Mouse (Mus musculus): ENCODE results near the gene Bend4. TPM values are rescaled to one million over a fixed set of nuclear protein-coding genes. Genes with fewer than 3 reads are reported as not detected.

The Bend4 gene
- total RNA-seq, 2 experiments from 2014 or later = 4.6 TPM

DNA sequence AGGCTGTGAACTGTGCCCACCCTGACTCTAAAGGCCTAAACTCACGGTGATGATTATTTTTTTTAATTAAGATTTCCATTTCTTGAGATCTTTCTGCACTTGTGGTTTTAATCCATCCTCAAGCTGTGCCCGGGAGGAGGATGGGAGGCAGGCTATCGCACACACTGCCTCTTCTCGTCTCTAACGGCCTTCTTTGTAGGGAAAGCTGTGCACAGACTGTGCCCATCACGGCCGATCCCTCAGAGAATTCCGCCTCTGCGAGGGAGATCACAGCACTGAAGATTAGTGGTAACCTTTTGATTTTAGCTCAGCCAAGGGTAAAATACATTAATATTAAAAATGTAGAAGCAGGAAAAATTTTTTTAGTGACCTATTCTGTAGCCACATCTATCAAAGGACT lies 4.8 kb downstream of the Bend4 start:
- no peak for DNase-seq (ENCODE audit: low spot score in 2 of 2)

DNA sequence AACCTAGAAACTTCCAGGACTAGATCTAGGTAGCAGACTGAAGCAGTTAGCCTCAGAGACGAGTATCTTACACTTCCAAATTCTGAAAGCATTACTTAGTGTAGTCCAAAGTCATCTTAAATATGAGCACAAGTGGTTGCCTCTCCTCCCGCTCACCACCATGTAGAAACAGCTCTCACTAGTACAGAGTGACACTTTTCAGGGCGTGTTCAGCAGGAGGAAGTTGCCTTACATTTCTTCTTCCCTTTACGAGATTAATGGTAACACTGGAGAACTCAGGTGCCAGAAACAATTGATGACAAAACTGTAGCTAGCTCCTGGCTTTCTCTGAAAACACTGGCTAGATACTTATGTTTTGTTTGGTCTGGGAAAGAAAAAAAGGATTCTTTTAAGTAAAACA lies 8.7 kb downstream of the Bend4 start:
- no peak for DNase-seq (ENCODE audit: low spot score in 2 of 2)

DNA sequence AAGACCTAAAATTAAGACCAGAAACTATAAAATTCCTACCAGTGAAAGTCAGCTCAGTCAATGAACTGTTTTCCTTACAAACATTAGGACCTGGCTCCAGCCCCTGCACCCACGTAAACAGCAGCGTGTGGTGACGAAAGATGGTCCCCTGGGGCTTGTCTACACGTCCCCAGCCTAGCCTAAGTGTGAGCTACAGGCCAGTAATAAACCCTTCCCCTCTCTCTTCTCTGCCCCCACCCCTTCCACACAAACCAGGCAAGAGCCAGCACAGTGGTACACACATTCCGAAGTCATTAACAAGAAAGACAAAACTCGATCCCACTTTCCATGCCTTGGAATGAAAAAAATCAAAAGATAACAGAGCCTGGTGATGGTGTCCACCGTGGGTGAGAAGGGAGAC lies 16.6 kb downstream of the Bend4 start:
- DNase-seq (ENCODE audit: low spot score in 2 of 2) = no peak

DNA sequence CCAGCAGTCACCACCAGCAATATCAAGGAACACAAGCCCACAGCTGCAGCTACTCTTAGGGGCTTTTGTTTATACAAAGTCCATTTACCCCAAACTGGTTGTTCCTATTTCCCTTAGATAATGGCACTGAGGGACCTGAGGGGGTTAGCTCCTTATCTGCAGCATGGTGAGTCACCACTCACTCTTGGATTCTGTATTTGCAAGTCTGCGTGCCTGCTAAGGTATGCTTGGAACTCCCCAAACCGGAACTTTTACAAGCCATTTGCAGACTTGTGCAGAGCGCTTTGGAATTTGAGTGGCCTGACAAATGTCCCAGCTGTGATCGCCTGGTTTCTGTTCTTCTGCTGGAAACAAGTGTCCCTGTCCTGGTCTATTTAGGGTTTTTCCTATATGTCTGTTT lies 17.7 kb downstream of the Bend4 start:
- no peak for DNase-seq (ENCODE audit: low spot score in 2 of 2)

DNA sequence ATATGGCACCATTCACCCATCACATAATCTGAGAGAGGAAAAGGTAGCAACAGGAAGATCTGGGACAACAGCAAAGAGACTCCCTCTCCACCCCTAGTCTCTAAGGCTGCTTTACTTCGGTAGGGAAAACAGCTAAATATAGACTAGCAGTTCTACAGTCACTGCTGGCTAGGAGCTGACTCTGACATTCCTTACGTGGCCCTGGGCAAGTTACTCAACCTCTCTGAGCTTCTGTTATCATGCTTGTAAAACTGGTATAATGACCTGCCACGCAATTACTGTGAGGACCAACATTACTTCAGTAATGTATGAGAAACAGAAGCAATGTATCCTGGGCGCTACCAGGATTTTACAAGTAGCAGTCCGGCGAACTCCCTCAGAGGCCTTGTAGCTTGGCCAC lies 19.7 kb downstream of the Bend4 start:
- DNase-seq (ENCODE audit: low spot score in 2 of 2) = no peak

DNA sequence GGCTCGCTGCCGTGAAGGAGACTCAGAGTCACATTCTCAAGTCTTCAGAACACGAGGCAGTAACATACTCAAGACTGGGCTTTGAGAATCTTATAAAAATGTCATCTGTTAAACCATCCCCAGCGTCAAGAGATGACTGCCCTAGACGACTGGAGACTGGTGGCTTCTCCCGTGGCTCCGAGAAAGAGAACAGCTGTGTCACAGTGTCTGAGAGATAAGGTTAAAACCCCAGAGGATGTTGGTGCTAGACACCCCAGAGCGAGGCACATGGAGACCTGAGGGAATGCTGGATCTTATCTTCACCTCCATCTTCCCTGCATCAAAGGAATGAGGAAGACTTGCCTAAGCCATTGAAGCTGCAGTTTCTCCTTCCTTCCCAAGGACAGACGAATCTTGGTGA lies 23.2 kb downstream of the Bend4 start:
- no peak for DNase-seq (ENCODE audit: low spot score in 2 of 2)

DNA sequence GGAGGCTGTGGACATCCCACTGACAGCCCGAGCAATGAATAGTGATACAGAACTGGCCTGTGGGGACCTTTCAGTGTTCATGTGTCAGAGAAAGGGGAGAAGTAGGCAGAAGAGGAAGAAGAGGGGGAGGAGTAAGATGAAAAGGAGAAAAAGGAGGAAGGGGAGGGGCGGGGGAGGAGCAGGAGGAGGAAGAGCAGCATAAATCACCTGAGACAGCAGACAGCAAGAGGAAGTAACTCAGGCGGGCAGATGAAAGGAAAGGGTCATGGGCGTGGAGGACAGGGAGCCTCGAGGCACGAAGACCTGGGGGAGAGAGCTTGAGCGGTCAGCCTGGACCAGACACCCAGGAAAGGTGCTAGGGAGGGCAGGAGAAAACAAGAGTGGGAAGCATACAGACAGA lies 23.7 kb downstream of the Bend4 start:
- DNase-seq (ENCODE audit: low spot score in 2 of 2) = no peak

DNA sequence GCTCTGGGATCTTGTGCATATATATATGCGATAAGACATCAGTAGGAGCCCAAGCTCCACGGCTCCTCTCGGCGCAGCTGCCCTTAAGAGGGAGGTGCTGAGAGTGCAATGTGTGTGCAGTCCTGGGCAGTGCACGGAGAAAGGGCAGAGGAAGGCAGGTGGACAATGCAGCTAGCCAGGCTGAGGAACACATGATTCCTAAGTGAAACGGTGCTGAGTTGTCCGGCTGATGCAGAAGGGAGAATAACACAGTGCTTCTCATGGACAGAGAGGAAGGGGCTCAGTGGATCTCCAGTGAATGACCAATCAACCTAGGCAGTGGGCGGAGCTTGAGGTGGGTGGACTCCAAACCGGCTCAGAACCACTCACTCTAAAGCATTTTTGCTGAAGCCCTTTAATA lies 26.5 kb downstream of the Bend4 start:
- no peak for DNase-seq (ENCODE audit: low spot score in 2 of 2)

DNA sequence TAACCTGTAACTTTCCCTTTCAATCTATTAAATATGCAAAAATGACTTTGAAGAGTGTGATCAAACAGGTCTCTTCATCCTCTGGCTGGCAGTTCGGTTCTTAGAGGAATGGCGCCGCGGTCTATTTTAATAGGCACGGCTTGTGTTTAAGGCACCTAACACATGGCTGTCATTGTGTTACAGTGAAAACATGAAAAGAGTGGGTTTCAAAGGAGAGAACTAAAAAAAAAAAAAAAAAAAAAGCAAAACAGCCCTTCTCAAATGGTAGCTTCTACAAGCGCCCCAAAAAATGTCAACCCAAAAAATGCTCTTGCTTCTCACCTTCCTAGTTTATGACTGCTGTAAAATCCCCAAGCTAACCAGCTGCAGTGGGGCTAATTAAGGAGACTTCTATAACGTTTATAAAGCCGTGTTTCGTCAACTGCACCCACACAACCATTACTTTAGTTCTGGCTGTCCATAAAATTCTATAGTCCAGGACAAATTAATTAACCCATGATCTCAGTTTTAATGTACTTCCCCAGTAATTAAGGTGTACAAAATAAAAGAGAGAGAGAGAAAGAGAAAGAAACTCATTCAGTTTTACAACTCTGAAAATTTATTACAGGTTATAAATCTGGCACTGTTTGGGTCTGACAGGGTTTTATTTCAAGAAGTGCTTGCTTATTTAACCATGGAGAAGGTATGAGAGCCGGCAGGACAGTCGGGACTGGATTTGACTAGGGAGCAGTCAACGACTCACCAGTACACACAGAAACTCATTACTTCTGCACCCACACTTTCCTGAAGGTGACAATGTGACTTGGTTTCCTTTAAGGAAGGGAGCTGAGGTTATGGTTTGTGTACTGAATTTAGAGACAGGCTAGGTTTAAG lies 27.3 kb downstream of the Bend4 start:
- DNase-seq (ENCODE audit: low spot score in 2 of 2) = no peak

DNA sequence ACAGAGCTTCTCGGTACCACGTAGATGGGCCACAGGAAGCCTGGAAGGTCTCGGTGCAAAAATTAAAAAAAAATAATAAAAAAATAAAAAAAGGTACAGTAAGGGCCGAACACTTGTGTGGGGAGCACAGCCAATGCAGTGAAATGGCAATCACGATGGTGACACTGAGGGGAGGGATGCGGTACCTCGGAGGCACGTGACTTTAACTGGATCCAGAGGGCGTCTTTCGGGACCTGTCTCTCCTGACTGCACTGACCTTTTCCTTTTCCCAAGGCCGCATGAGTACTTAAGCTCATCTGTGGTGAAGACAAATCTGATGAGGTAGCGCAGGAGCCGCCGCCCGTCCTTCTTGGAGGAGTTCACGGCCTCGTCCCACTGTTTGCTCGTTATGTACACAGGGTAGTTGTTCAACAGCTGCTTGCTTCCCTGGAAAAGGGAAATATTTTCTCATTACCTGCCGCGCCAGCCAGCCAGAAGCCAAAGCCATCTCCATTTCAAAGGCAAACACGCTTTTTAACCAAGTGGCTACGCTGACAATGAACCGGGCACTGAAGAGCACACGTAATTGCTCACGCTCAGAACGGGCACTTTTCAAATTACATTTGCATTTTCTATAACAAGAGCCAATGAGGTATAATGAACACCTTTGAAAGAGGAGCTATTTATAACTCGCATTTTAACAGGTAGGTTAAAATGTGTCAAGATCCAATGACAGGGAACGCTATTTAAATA lies 28.1 kb downstream of the Bend4 start:
- DNase-seq (ENCODE audit: low spot score in 2 of 2) = no peak

DNA sequence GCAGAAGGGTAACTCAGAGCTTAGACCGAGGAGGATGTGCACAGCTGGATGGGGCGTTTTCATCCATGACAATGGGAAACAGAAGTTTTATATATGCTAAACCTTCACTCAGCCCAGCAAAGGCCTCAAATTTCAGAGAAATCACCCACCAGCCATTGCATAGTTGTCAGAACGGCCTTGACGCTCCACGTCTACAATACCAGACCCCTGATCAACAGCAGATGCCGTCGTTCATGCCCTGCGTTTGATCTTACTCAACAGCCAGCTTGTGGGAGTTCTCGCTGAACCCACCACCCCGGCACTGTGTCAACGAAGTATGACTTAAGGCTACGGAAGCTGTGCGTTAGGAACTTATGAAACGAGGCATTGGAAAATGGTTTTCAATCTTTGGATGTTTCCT lies 30.9 kb downstream of the Bend4 start:
- no peak for DNase-seq (ENCODE audit: low spot score in 2 of 2)

DNA sequence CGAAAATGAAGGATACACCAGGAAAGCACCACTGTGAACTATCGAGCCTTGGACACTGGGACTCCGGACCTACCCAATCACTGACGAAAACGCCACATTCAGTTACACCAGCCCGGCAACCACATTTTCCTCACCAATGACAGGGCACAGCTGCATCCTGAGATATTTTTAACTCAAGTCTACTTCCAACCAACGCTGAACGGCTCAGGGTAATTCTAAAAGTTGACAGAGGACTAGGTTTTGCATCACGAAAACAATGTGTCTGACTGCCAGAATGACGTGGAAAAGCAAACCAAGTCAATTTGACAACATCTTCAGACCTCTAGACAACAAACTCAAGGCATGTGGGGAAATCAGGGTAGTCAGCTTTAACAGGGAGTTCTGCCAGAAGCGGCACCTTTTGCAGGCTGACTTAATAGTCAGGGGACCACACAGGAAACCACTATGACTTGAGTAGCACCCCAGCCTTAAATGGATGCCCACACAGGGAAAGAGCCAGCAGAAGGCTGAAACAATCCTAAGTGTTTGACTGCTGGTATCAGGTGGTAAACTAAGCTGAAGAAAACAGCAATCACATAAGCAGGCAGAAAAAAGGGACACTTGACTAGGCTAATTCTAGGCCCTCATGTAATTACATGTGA lies 32.8 kb downstream of the Bend4 start:
- DNase-seq (ENCODE audit: low spot score in 2 of 2) = no peak

DNA sequence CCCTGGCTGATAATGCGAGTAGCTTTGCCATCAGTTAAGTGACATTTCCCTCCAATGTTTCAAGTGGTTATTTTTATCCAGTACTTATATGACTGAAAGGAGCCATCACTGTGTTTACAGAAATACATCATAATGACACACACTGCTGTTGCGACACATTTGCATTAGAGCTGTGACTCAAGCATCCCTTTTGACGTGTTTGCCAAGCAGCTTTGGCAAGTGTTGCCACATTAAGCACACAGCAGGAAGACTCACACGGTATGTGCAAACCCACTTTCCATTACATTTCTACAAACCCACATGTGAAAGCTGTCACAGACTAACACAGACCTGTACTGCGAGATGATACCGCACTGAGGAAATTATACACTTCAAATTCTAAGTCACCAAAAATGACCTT lies 34.2 kb downstream of the Bend4 start:
- DNase-seq (ENCODE audit: low spot score in 2 of 2) = no peak

DNA sequence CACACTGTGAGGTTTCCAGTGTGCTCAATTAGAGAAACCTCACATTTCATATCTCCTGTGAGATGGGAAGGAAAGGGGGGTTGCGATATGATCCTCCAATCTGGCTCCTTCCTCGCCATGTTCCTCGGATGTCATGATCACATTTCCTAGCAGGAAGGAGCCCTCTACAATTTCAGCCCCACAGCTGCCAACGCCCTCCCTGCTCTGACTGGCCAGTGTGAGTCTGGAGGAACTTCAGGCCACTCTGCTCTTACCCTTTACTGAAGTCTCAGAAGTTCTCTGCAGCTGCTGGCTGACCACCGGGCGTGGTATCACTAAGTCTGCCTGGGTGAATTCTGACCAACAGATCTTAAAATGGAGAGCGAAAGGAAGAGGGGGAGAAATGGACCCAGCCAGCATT lies 45.6 kb downstream of the Bend4 start:
- no peak for DNase-seq (ENCODE audit: low spot score in 2 of 2)

DNA sequence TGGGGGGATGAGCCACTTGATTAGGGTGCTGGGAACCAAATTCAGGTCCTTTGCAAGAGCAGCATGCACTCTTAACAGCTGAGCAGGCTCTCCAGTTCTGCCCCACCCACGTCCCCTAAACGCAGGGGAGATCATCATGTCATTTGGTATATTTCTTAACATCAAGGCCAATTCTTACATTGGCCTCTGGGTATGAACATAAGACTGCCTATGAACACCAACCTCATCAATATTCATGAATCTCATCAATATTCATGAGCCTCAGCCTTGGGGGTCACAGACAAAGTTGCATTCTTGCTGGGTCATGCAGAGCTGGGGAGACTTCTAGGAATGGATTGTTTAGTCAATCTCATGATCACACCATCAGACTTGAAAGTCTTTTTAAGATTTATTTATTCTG lies 46.4 kb downstream of the Bend4 start:
- DNase-seq (ENCODE audit: low spot score in 2 of 2) = no peak

DNA sequence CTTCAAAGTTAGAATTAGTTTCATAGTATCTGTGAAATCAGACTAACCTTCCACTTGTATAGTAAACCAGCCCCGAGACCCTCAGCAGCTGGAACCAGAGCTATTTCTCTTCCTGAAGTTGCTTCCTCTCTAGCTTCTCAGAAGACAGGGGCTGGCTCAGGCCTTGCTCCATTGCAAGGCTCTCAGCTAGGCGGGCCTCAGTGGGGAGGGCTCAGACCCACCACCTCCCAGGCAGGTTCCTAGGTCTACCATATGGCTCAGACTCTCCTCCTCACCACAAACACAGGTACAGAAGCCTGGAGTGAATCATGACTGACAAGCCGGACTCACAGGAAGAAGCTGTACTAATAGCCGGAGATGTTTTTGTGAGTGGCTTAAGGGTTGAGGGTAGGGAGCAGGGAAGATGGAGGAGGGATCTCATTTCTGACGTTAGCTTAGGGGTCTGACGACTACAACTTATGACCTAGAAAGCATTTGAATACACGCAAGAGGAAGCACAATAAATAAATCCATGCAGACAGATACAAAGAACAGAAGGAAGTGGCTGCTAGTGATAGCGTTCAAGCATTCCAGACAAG lies 51.0 kb downstream of the Bend4 start:
- DNase-seq (ENCODE audit: low spot score in 2 of 2) = no peak

DNA sequence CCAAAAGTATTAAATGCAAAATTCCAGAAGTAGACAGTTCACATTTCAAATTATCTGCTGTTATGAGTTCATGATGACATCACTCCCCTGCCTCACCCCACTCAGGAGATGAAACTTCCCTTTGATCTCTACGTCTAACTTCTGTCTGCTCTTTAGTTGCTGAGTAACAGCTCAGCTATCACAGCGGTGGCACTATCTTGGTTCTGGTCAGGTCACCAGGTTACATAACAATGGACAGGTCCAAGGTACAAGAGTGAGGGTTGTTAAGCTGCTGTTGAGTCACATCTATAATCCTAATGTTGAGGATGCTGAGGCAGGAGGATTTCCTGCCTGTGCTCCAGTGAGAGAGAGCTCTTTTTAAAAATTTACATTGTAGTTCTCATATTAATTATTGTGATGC lies 65.2 kb downstream of the Bend4 start:
- DNase-seq (ENCODE audit: low spot score in 2 of 2) = no peak

DNA sequence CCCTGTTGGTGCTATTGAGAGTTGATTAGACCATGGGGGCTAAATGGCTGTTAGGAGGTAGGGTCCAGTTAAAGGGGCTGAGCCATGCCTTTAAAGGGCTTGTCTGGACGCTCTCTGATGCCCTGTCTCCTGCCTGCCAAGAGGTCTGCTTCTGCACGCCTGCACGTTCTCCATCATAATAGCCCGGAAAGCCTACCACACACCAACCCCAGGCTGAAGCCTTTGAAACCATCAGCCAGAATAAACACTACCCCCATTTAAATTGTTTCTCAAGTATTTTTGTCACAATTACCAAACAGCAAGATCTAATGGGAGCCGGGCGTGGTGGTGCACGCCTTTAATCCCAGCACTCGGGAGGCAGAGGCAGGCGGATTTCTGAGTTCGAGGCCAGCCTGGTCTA lies 65.8 kb downstream of the Bend4 start:
- no peak for DNase-seq (ENCODE audit: low spot score in 2 of 2)

DNA sequence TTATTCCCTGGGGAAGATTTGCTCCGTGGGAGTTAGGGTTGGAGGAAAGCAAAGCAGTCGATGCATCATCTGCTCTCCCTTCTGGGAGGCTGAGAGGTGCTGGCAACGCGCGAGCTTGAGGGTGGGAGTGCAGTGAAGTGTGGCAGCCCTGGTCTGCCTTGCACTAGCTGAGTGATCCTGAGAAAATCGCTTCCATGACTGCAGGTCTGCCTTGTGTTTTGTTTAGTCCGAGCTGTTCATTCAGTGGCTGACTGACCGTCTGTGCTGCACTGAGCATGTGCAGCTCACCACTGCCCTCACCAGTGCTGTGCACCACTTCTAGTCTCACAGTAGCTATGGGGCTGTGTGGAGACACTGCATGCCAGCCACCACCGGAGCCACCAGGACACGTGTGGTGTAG lies 79.2 kb downstream of the Bend4 start:
- no peak for DNase-seq (ENCODE audit: low spot score in 2 of 2)

DNA sequence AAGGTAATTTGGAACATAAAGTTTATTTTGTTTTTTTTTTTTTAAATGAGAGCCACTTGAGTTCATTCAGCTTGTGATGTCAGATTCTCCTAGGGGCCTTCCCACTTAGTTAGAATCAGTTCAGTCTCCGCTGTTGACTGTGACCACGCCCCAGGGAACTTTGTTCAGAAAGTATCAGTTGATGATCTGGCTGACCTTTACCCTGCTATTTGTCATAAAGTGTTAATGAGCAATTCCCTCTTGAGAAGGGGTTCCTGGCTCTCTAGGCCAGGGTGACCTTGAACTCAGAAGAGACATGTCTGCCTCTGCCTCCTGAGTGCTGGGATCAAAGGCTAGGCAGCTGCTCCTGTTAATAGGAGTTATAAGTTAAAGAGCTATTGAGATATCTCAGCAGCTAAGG lies 81.0 kb downstream of the Bend4 start:
- DNase-seq (ENCODE audit: low spot score in 2 of 2) = no peak
